Mouse (Mus musculus) testis, postnatal 14 days (tissue): ENCODE measurements around the gene Tmem135.

Experiments
- DNase-seq: peaks from one replicate; pipeline ENCODE4 v3.0.0; 2021; ENCODE audit warnings: low spot score

The Tmem135 gene

DNA sequence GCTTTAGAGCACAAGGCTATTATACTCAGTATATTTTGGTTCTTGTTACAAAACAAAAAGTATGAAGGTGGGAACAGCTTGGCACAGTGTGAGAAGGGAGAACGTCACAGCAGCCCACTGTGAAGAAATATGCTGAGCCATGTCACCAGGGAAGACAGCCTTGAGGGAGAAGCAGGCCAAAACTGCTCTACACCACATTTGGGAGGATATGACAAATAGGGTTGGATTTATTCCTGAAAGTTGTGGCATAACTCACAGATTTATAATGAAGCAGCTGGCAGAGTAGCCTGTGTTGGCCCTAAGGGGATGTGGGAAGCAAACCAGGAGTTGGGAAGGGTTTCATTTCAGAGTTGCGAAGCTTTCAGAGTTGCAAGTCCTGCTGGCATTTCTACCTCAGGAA, 225.4 kb downstream of the Tmem135 start:
- DNase-seq, result no peak

- DNase-seq, result no peak
Observed at GRCm38 (mm10) chr7:89177926-89178325, 226.1 kb downstream of the Tmem135 start.

- no peak for DNase-seq
Observed at GRCm38 (mm10) chr7:89174430-89174829, 229.6 kb downstream of the Tmem135 start.

- DNase-seq, result no peak
Observed at GRCm38 (mm10) chr7:89173018-89173417, 231.0 kb downstream of the Tmem135 start.

- no peak for DNase-seq
Observed at GRCm38 (mm10) chr7:89171790-89172467, 232.1 kb downstream of the Tmem135 start.

GRCm38 (mm10) chr7:89168606-89169005, 235.4 kb downstream of the Tmem135 start:
- DNase-seq, result peak; percentile 39

DNA sequence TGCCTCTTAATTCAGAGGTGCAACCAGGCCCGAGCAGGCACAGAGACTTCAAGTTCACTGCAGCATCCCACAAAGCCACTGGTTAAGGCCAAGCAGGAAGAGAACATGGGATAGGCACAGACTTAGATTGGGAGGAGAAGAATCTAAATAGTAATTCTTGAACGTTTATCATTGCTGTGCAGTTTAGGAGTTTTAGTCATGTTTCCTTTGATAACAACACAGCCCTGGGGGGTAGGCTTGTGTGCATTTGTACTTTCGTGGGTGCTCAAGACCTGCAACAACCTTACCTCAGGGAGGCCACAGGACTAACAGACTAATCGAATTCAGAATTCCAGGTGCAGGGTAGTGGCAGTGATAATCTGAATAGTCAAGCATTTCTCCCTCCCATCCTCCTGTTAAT, 238.5 kb downstream of the Tmem135 start:
- no peak for DNase-seq

- no peak for DNase-seq
Observed at GRCm38 (mm10) chr7:89161610-89162378, 242.2 kb downstream of the Tmem135 start.

GRCm38 (mm10) chr7:89157356-89157755, 246.7 kb downstream of the Tmem135 start:
- no peak for DNase-seq

DNA sequence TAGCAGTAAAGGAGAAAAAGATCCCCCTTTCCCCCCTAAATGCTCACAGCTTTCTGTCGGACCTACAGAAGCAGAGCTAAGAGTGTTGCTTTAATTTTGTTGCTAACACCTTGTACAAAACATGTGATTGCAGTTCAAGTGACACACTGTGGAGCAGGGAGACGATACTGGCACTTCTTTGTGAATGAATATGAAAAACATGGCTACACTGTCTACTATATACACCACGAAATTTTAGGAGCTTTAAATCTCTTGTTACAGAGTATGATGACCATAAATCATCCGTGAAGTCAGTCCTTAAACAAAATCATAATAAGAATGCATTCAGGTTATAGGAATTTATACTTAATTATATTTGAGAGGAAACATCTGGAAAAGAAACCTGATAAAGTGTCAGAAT, 247.4 kb downstream of the Tmem135 start:
- DNase-seq, result no peak

DNA sequence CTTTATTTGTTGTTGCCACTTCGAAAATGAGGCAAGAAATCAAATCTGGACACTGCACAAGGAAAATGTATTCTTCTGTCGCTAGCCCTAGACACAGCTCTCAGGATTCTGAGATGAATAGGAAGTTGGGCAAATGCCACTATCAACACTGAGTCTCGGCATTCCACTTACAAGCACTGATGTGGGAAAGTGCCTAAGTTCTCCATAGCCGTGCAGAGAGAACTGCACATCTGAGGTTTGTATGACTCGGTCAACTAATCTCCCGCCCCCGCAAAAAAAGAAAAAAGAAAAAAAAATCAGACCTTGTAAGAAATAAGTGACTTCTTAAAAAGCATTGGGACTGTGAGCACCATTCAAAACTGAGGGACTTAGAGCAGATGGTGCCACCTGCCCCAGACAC, 248.3 kb downstream of the Tmem135 start:
- DNase-seq, result no peak

GRCm38 (mm10) chr7:89155223-89155622, 248.8 kb downstream of the Tmem135 start:
- no peak for DNase-seq

- no peak for DNase-seq
Observed at GRCm38 (mm10) chr7:89151345-89151744, 252.7 kb downstream of the Tmem135 start.

GRCm38 (mm10) chr7:89140640-89141300, 263.3 kb downstream of the Tmem135 start:
- DNase-seq, result no peak

GRCm38 (mm10) chr7:89134884-89135511, 269.0 kb downstream of the Tmem135 start:
- no peak for DNase-seq

- no peak for DNase-seq
Observed at GRCm38 (mm10) chr7:89126063-89126882, 277.7 kb downstream of the Tmem135 start.

GRCm38 (mm10) chr7:89116261-89116664, 287.8 kb downstream of the Tmem135 start:
- no peak for DNase-seq

DNA sequence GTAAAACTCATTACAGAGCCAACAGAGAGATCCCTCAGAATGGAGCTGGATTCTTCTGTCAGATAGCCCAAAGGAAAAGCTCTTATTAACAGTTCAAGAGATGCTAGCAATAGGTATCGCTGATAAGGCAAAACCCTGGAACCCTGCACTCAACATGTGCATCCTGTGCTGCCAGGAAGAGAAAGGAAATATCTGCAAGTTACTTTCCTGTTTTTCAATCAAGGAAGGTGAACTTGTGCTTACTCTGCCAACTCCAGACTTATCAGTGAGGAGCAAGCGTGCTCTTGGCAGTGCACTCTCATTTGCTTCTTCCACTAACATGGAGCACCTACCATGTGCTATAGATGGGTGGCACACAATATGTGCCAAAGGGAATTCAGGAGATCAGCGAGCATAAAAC, 288.4 kb downstream of the Tmem135 start:
- DNase-seq, result no peak

DNA sequence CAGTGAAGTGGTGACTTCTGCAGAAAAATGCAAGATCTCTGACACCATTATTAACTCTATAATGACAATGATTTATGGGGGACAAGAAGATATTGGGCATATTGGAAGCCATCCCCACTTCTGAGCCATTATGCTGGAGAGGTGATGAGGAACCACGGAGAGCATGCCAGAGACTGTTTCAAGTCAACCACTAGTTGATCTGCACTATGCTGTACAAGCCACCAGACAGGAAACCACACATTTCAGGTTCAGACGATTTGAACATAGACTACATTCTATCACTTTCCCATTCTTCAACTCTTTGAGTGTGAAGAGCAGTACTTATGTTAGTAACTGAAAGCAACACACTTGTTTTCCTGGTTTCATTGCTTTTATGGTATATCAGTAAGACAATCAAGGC, 297.6 kb downstream of the Tmem135 start:
- DNase-seq, result no peak

DNA sequence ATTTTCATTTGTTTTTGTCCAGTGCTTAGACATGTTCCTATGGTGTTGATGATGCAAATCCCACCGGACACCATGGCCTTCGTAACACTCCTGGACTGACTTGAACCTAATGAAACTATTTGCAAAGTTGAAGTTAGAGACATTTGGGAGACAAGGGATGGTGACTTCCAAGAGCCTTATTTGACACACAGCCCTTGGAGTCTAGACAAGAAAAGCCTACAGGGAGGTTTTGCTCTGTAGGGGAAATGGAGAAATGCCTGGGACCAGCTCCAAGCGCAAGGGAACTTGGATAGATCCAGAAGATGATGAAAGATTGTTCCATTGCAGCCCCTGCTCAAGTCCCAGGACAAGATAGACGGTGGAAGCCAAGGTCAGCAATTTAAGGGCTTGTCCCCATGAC, 304.3 kb downstream of the Tmem135 start:
- DNase-seq, result no peak
